8 mouse cellular contexts compared by ENCODE assay signal in genomic region chr5:124050095-124051050, GRCm38 (mm10). TPM values are rescaled to one million over a fixed set of nuclear protein-coding genes. Genes with fewer than 3 reads are reported as not detected.
A peak's percentile ranks its signal among the peaks of the same experiment; 100 is the strongest.
DNase-seq lines count a peak whose midpoint lies in the region; ATAC-seq lines count a peak whose summit lies in the region.

No protein-coding gene starts in this region.

- H3K36me3 ChIP-seq in kidney, embryonic 15.5 days = no peaks in the 10 kb centered on the region
- no peaks in the 10 kb centered on the region for H3K36me3 ChIP-seq in embryonic facial prominence, embryonic 15.5 days
- no peaks in the 10 kb centered on the region for H3K36me3 ChIP-seq in hindbrain, embryonic 16.5 days (ENCODE audit: control insufficient read depth, insufficient read depth, low read length)

- no peaks in the 10 kb centered on the region for H3K9me3 ChIP-seq in kidney, embryonic 15.5 days (replicated peaks)
- H3K9me3 ChIP-seq in embryonic facial prominence, embryonic 15.5 days (replicated peaks) = no peaks in the 10 kb centered on the region
- no peaks in the 10 kb centered on the region for H3K9me3 ChIP-seq in hindbrain, embryonic 16.5 days (ENCODE audit: control insufficient read depth, low read length)

- H3K27ac ChIP-seq in kidney, embryonic 15.5 days = peak overlapping the region; percentile 80
- peak overlapping the region; percentile 70 for H3K27ac ChIP-seq in embryonic facial prominence, embryonic 15.5 days (replicated peaks)
- H3K27ac ChIP-seq in hindbrain, embryonic 16.5 days (ENCODE audit: low read depth, low read length) = peak overlapping the region; percentile 25

- no peak overlapping the region for H3K9ac ChIP-seq in kidney, embryonic 15.5 days
- H3K9ac ChIP-seq in embryonic facial prominence, embryonic 15.5 days = no peak overlapping the region
- peak overlapping the region; percentile 18; the same call in 1 of the 2 replicates for H3K9ac ChIP-seq in hindbrain, embryonic 16.5 days (ENCODE audit: low read depth, low read length)

- peaks cover 40% of the 10 kb centered on the region for H3K4me1 ChIP-seq in kidney, embryonic 15.5 days
- H3K4me1 ChIP-seq in embryonic facial prominence, embryonic 15.5 days = peaks cover 21% of the 10 kb centered on the region
- peaks cover 5% of the 10 kb centered on the region for H3K4me1 ChIP-seq in hindbrain, embryonic 16.5 days (ENCODE audit: control insufficient read depth, insufficient read depth, low read depth, low read length)

- no peak overlapping the region for H3K4me2 ChIP-seq in kidney, embryonic 15.5 days
- H3K4me2 ChIP-seq in embryonic facial prominence, embryonic 15.5 days (replicated peaks) = no peak overlapping the region
- no peak overlapping the region for H3K4me2 ChIP-seq in hindbrain, embryonic 16.5 days (ENCODE audit: low read length)

- WGBS in kidney, embryonic 15.5 days = 49% methylated on average over 14 of the region's 14 CpGs
- WGBS in embryonic facial prominence, embryonic 15.5 days = 31% methylated on average over 14 of the region's 14 CpGs
- WGBS in hindbrain, embryonic 16.5 days = 51% methylated on average over 14 of the region's 14 CpGs

- DNase-seq in kidney, postnatal 25 days = no peak
- peak; percentile 47 for DNase-seq in lung, postnatal 10 days
- peak; percentile 54 to 75 for DNase-seq in spleen, postnatal 4 days (ENCODE audit: low spot score in 2 of 2)
- no peak for DNase-seq in cerebellum, adult 18-20 months

- H3K27me3 ChIP-seq in kidney, embryonic 15.5 days = no peaks in the 10 kb centered on the region
- no peaks in the 10 kb centered on the region for H3K27me3 ChIP-seq in embryonic facial prominence, embryonic 15.5 days
- no peaks in the 10 kb centered on the region for H3K27me3 ChIP-seq in hindbrain, embryonic 16.5 days (replicated peaks; ENCODE audit: control insufficient read depth, insufficient read depth, low read length)

- H3K4me3 ChIP-seq in kidney, embryonic 15.5 days (replicated peaks) = no peak overlapping the region
- H3K4me3 ChIP-seq in embryonic facial prominence, embryonic 15.5 days (replicated peaks) = no peak overlapping the region
- no peak overlapping the region for H3K4me3 ChIP-seq in hindbrain, embryonic 16.5 days (ENCODE audit: low read length)

- 0 out of 2 replicates have a peak, but pooled peaks have one; percentile 34 for ATAC-seq in kidney, embryonic 15.5 days (replicated peaks; ENCODE audit: low FRiP score)
- ATAC-seq in embryonic facial prominence, embryonic 15.5 days (ENCODE audit: insufficient number of reproducible peaks, low FRiP score, low TSS enrichment, low read depth) = no peak
- no peak for ATAC-seq in hindbrain, embryonic 16.5 days
- ATAC-seq in cerebellum, adult (ENCODE audit: insufficient number of reproducible peaks, low FRiP score, low TSS enrichment) = no peak

RNA-seq across cellular contexts. Expression of gene Vps37b, which starts 18.3 kb away (rescaled TPM):
- polyA plus RNA-seq in kidney, embryonic 15.5 days (2015; fragmentation: Nextera tagmentation; extraction: Ambion mirVana) = 33.8 and 35.3 TPM in 2 replicates
- 37.7 and 39.1 TPM in 2 replicates for polyA plus RNA-seq in embryonic facial prominence, embryonic 15.5 days (2015; fragmentation: Nextera tagmentation; extraction: Ambion mirVana)
- polyA plus RNA-seq in hindbrain, embryonic 16.5 days (2015; fragmentation: Nextera tagmentation; extraction: Ambion mirVana) = 70.9 and 81.1 TPM in 2 replicates

RNA-seq across cellular contexts. Expression of gene Abcb9, which starts 45.2 kb away (rescaled TPM):
- 1.5 and 1.7 TPM in 2 replicates for polyA plus RNA-seq in kidney, embryonic 15.5 days (2015; fragmentation: Nextera tagmentation; extraction: Ambion mirVana)
- 2.4 and 2.9 TPM in 2 replicates for polyA plus RNA-seq in embryonic facial prominence, embryonic 15.5 days (2015; fragmentation: Nextera tagmentation; extraction: Ambion mirVana)
- 27.2 and 28.1 TPM in 2 replicates for polyA plus RNA-seq in hindbrain, embryonic 16.5 days (2015; fragmentation: Nextera tagmentation; extraction: Ambion mirVana)

Comparison
In these comparisons a context has a peak if more than half of its experiments do, and no peak if none do; other contexts are left out.
1. H3K27ac ChIP-seq: peak in every context shown above with its lines; median percentile 80 in kidney, embryonic 15.5 days; 70 in embryonic facial prominence, embryonic 15.5 days; 25 in hindbrain, embryonic 16.5 days.
2. DNase-seq: peak in lung, postnatal 10 days (single experiment) and spleen, postnatal 4 days (2 of 2); none in kidney, postnatal 25 days (0 of 2) and cerebellum, adult 18-20 months (0 of 2).